In genomic region chr14:31934771-31935170, GRCm38 (mm10) we compare ENCODE assay signal across 9 mouse cellular contexts.
DNase-seq lines count a peak whose midpoint lies in the region; ATAC-seq lines count a peak whose summit lies in the region.
"Had no signal": no experiment of that assay in that cellular context is flagged by ENCODE, and none has a peak within 500 bp of the region (broad histone marks: within the 10 kb centered on the region; RNA-seq: fewer than 3 reads in every experiment).

No protein-coding gene starts in this region.

- peak; percentile 34 for DNase-seq in embryo, embryonic 10.5 days (ENCODE audit: low spot score)
- no peak for DNase-seq in embryo, embryonic 10 days (ENCODE audit: low spot score)
- DNase-seq in lung, postnatal 10 days: no peak
- no peak for DNase-seq in adrenal gland, postnatal 25 days
- DNase-seq in layer of hippocampus, adult 8-10 months (ENCODE audit: low spot score in 2 of 2): no peak
- DNase-seq: kidney, adult 9 months had no signal

- no peaks in the 10 kb centered on the region for H3K27me3 ChIP-seq in lung, embryonic 16.5 days (ENCODE audit: control insufficient read depth, insufficient read depth, low read depth, low read length)
- no peaks in the 10 kb centered on the region for H3K27me3 ChIP-seq in limb, embryonic 13.5 days

- H3K9me3 ChIP-seq in lung, embryonic 16.5 days (ENCODE audit: control insufficient read depth, low read length): no peaks in the 10 kb centered on the region
- H3K9me3 ChIP-seq in limb, embryonic 13.5 days: 0 out of 2 replicates have a peak, but pooled peaks cover 4% of the 10 kb centered on the region

- peak overlapping the region; percentile 61 for H3K4me2 ChIP-seq in lung, embryonic 16.5 days (ENCODE audit: low read depth, low read length)
- H3K4me2 ChIP-seq in limb, embryonic 13.5 days (replicated peaks): peak overlapping the region; percentile 71

- H3K4me3 ChIP-seq in lung, embryonic 16.5 days (ENCODE audit: low read length): no peak overlapping the region; the same call in 1 of the 2 replicates
- peak overlapping the region; percentile 42 for H3K4me3 ChIP-seq in limb, embryonic 13.5 days

- H3K4me1 ChIP-seq in lung, embryonic 16.5 days (replicated peaks; ENCODE audit: control insufficient read depth, insufficient read depth, low read length): peaks cover 27% of the 10 kb centered on the region
- peaks cover 27% of the 10 kb centered on the region for H3K4me1 ChIP-seq in limb, embryonic 13.5 days

- WGBS in lung, embryonic 16.5 days: 15% methylated on average over 3 of the region's 3 CpGs
- WGBS in limb, embryonic 13.5 days: 21% methylated on average over 3 of the region's 3 CpGs

- ATAC-seq in lung, embryonic 16.5 days (ENCODE audit: low read depth): no peak
- no peak for ATAC-seq in limb, embryonic 13.5 days (ENCODE audit: low FRiP score, low read depth)
- no peak for ATAC-seq in erythroblast, adult 5-6 weeks (replicated peaks; ENCODE audit: low FRiP score, poor library complexity, severe bottlenecking)

- no peak overlapping the region for H3K9ac ChIP-seq in lung, embryonic 16.5 days (ENCODE audit: low read length)
- H3K9ac ChIP-seq in limb, embryonic 13.5 days: peak overlapping the region; percentile 63; the same call in 1 of the 2 replicates

- H3K27ac ChIP-seq in lung, embryonic 16.5 days (ENCODE audit: low read length): 0 out of 2 replicates have a peak overlapping the region, but pooled peaks have one; percentile 46
- H3K27ac ChIP-seq in limb, embryonic 13.5 days: no peak overlapping the region

- no peaks in the 10 kb centered on the region for H3K36me3 ChIP-seq in lung, embryonic 16.5 days (ENCODE audit: control insufficient read depth, insufficient read depth, low read length)
- no peaks in the 10 kb centered on the region for H3K36me3 ChIP-seq in limb, embryonic 13.5 days
